Mouse (Mus musculus) forebrain, embryonic 16.5 days (tissue): Measurements from ENCODE around the gene Wars2. TPM values are rescaled to one million over a fixed set of nuclear protein-coding genes. Genes with fewer than 3 reads are reported as not detected.

ENCODE experiments used
- ATAC-seq: fragments of 200-750 bp; cut with Nextera tagmentation; 2 replicates; pipeline ENCODE4 v1.8.0; 2017; ENCODE audit warnings: mild to moderate bottlenecking, moderate library complexity
- H3K27ac ChIP-seq: fragments of 300-500 bp; sonication (generic); 2 replicates; pipeline ENCODE4 v1.5.1; 2014; ENCODE audit warnings: low read length, control low read depth
- H3K27me3 ChIP-seq: fragments of 300-500 bp; sonication (generic); replicated peaks from 2 replicates; pipeline ENCODE4 v1.6.1; 2014; ENCODE audit warnings: low read length; ENCODE audit not compliant: control insufficient read depth, insufficient read depth
- H3K36me3 ChIP-seq: fragments of 300-500 bp; sonication (generic); 2 replicates; pipeline ENCODE4 v1.6.1; 2014; ENCODE audit not compliant: control insufficient read depth, insufficient read depth
- H3K4me1 ChIP-seq: fragments of 300-500 bp; sonication (generic); replicated peaks from 2 replicates; pipeline ENCODE4 v1.6.1; 2014; ENCODE audit warnings: low read length; ENCODE audit not compliant: control insufficient read depth, insufficient read depth
- H3K4me2 ChIP-seq: fragments of 300-500 bp; sonication (generic); 2 replicates; pipeline ENCODE4 v1.6.1; 2014; ENCODE audit warnings: mild to moderate bottlenecking, low read length, control low read depth
- H3K4me3 ChIP-seq: fragments of 300-500 bp; sonication (generic); replicated peaks from 2 replicates; pipeline ENCODE4 v1.5.1; 2014; ENCODE audit warnings: mild to moderate bottlenecking, low read length, control low read depth
- H3K9ac ChIP-seq: fragments of 300-500 bp; sonication (generic); replicated peaks from 2 replicates; pipeline ENCODE4 v1.6.1; 2014; ENCODE audit warnings: low read depth, low read length, control low read depth
- H3K9me3 ChIP-seq: fragments of 300-500 bp; sonication (generic); 2 replicates; pipeline ENCODE4 v1.6.1; 2016; ENCODE audit warnings: low read length; ENCODE audit not compliant: control insufficient read depth
- WGBS: fragments of 180-500 bp; shearing (Covaris S2); extraction: QIAGEN DNeasy Blood & Tissue Kit; methylation state at CpG from one replicate; pipeline ENCODE4 v1.1.7; 2014; 5-methylcytosine and 5-hydroxymethylcytosine counted together
- polyA plus RNA-seq: library from polyadenylated mRNA; unstranded; fragments of >200 nt; fragmentation: Nextera tagmentation; extraction: Ambion mirVana; gene quantifications from 2 replicates; pipeline ENCODE4 v1.2.1, GENCODE M21; 2015

The Wars2 gene
- polyA plus RNA-seq, 1 experiment from 2014 or later, result 6.3 TPM

DNA sequence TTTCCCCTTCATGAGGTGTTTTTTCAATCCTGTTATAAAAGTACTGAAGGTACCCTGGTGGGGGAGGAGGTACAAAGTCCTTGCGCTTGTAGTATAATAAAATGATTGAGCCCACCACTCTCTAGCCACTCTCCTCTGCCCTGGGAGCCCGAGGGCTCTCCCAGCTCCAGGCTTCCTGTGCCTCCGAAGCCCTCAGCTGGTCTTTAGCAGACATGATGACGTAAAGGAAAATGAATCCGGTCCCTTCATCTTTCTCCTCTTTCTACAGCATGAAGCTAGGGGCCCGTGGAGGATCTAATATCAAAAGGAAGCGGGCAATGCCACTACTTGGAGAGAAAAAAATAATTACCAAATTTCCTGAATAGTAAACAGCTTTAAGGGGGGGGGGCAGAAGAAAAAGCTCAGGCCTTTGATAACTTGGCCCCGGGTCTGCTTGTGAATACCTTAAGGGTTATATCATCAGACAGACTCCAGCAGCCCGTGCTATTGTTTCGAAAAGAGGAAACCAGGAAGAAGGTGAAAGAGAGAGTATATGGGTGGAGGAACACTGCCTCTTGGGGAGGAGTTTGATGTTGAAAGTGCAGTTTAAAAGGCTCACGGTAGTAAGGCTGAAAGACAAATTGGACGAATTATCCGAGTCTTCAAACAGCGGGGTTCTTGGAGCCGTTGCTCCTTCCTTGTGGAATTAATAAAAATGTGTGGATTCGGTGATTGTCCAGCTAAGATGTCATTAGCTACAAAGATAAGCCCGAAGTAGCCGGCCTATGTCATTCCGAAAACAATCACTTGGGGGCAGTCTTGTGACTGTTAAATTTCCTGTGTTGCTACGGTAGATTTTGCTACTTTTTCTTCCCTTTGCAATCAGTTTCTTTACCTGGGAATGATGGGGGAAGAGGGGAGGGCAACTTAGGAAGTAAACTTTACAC is 92.8 kb downstream of the Wars2 start:
- Histone ChIP-seq H3K36me3 (no peaks in the 10 kb centered on the region), H3K4me2 (peak overlapping the region; percentile 28), H3K4me1 (peaks cover 7% of the 10 kb centered on the region), H3K9me3 (no peaks in the 10 kb centered on the region), H3K4me3 (peak overlapping the region; percentile 9; the same call in 1 of the 2 replicates), H3K27me3 (peaks cover 63% of the 10 kb centered on the region), H3K27ac (no peak overlapping the region), H3K9ac (no peak overlapping the region)
- 11% methylated on average over 20 of the region's 20 CpGs for WGBS
- no peak for ATAC-seq

DNA sequence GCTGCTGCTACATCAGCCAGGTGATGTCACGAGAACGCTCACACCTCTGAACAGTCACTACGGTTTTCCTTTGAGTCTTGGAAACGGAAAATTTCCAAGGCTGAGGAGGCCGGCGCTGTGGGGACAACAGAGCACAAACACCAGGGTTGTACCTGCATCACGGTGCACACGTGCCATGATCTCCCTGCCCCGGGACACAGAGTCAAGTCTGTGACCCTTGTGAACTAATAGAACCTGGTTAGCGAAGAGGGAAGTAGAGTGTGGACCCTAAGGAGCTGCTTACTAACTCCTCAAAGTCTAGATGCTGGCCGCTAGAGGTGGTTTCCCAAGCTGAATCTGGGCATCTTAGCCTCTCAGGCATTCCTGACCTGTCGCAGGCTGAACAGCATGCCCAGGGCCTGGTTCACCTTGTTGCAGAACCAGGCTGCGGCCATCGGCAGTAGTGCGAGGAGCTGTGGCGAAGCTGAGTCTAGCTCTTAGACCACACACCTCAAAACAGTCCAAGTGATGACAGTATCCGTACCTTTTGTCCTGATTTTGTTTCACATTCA is 93.5 kb downstream of the Wars2 start:
- H3K9ac ChIP-seq, result no peak overlapping the region
- WGBS, result 4% methylated on average over 17 of the region's 17 CpGs
- H3K4me1 ChIP-seq, result peaks cover 7% of the 10 kb centered on the region
- H3K4me3 ChIP-seq, result peak overlapping the region; percentile 9; the same call in 1 of the 2 replicates
- peaks cover 70% of the 10 kb centered on the region for H3K27me3 ChIP-seq
- H3K27ac ChIP-seq, result no peak overlapping the region
- no peaks in the 10 kb centered on the region for H3K9me3 ChIP-seq
- peak overlapping the region; percentile 28 for H3K4me2 ChIP-seq
- H3K36me3 ChIP-seq, result no peaks in the 10 kb centered on the region
- ATAC-seq, result peak; percentile 38; the same call in 1 of the 2 replicates

DNA sequence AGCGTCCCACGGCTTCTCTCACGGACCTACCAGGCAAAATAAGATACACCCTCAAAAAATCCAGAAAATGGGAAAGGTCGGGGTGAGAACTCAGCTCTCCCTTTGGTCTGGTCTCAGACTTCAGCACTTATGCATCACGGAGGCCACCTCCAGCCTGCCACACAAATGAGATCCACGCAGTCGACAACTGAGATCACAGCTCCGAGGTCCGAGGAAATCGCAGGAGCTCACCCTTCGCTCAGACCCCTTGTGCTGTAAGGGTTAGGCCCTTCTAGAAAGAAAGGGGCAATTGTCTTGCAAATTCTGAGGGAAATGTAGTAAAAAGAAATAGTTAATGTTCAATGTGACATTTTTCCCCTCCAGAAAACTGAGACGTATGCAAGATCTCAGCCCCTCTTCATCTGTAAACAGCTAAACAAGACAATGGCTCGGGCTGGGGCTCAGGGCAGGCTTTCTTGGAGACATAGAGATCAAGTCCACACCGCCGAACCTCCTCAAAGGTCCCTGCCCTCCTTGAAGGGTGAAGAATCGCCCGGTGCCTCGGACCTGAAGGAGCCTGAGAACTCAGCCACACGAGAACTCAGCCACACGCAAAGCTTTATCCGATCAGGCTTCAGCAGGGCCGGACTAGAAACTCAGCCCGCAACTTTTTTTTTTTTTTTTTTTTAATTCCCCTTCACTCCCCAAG is 94.4 kb downstream of the Wars2 start:
- Histone ChIP-seq H3K27ac (no peak overlapping the region), H3K9ac (no peak overlapping the region), H3K4me3 (no peak overlapping the region), H3K9me3 (no peaks in the 10 kb centered on the region), H3K36me3 (no peaks in the 10 kb centered on the region), H3K4me1 (peaks cover 7% of the 10 kb centered on the region), H3K27me3 (peaks cover 78% of the 10 kb centered on the region), H3K4me2 (no peak overlapping the region)
- 3% methylated on average over 23 of the region's 23 CpGs for WGBS
- no peak for ATAC-seq

DNA sequence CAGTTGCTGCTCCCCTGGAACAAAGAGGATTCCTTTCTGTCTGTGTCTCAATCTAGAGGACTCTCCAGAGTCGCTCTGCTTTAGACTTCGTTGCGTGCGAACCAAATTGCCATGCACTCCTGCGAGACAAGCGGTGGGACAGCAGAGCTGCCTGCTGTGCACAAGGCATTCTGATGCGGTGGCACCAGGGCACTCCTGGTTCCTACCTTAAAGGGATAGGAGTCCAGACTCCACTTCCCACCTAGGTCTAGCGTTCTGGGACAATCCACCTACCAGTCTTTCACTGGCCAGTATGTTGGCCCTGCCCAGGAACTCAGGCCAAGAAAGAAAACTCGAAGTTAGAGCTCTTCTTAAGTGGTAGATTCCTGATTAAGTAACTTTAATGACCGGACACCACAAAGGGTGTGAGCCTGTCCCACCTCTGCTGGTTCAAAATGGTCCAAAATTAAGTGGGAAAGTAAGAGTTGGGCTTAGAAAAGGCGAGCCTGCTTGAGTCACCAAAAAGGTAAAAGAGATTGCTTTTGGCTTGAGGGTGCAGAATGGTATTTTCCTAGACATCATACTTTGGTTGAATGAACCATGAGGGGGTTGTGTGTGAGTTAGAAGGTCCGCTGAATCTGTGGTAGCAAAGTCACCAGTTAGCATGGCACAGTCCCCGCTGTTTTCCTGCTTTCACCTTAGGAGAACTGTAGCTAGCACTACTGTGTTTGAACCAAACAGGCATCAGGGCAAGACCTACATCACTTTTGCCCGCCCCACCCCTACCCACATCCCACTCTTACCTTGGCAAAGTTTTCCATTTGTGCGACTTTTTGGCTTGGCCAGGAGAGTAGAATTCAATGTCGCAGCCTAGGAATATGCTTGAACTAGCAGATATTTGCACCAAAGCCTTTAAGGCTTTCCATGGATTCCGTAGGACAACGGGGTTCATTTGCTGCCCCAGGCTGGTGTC is 95.2 kb downstream of the Wars2 start:
- no peak overlapping the region for H3K4me2 ChIP-seq
- peaks cover 7% of the 10 kb centered on the region for H3K4me1 ChIP-seq
- no peaks in the 10 kb centered on the region for H3K36me3 ChIP-seq
- WGBS, result 4% methylated on average over 18 of the region's 18 CpGs
- H3K4me3 ChIP-seq, result no peak overlapping the region
- H3K9ac ChIP-seq, result no peak overlapping the region
- no peak overlapping the region for H3K27ac ChIP-seq
- H3K27me3 ChIP-seq, result peaks cover 84% of the 10 kb centered on the region
- no peak for ATAC-seq
- H3K9me3 ChIP-seq, result no peaks in the 10 kb centered on the region

DNA sequence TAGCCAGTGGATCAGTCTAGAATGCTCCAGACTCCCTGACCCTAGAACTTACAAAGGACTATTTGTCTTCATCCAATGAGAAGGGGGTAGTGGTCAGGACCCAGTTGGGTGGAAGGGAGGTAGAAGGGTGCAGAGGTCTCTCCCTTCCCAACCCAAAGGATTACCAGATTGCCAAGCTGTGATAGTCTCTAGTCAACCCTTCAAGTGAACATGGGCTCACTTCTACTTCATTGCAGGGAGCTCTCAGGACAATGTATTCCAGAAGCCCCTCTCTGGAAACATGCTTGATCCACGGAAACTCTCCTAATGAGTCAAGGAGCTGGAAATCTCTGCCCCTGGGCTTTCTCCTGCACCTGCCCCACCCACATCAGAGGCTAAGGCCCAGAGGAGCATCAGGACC is 97.8 kb downstream of the Wars2 start:
- Histone ChIP-seq H3K9ac (no peak overlapping the region), H3K27ac (no peak overlapping the region), H3K4me3 (no peak overlapping the region), H3K36me3 (no peaks in the 10 kb centered on the region), H3K9me3 (no peaks in the 10 kb centered on the region), H3K4me2 (no peak overlapping the region), H3K4me1 (peaks cover 7% of the 10 kb centered on the region), H3K27me3 (peaks cover 91% of the 10 kb centered on the region)
- 4% methylated on average over 1 of the region's 1 CpGs for WGBS
- no peak for ATAC-seq

DNA sequence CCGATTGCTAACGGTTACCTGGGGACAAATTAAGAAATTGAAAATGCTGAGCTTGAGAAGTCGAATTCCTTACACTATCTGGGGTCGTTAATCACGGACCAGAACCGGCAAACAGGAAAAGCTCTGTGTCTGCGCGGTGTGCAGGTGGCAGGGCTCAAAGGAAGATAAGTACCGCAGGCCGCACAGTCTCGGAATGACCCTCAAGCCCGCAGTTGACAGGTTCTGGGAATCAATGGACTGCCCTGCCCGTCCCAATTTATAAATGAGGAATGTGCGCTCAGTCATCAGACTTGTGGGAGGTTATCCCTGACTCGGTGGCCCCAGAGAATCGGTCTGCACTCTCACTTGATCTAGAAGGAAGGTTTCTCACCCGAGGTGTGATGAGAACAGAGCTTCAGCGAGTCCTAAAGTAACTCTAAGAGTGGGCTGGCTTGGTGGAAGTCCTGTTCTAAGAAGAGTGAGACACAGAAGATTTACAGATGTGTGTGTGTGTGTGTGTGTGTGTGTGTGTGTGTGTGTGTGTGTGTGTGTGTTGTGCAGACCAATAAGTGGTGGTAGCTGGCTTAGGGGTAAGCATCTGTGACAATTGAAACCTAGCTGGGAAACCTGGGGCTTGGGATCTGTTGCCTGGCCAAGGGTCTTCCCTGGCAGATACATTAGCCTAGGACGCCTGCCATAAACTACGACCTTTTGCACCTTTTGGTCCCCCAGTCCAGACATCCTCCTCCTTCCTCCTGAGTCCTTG is 98.6 kb downstream of the Wars2 start:
- no peak overlapping the region for H3K4me3 ChIP-seq
- H3K9ac ChIP-seq, result no peak overlapping the region
- ATAC-seq, result no peak
- no peak overlapping the region for H3K27ac ChIP-seq
- no peaks in the 10 kb centered on the region; the same call in 1 of the 2 replicates for H3K4me1 ChIP-seq
- H3K9me3 ChIP-seq, result no peaks in the 10 kb centered on the region
- WGBS, result under 1% methylated on average over 20 of the region's 20 CpGs
- no peaks in the 10 kb centered on the region for H3K36me3 ChIP-seq
- H3K4me2 ChIP-seq, result no peak overlapping the region
- H3K27me3 ChIP-seq, result peaks cover 91% of the 10 kb centered on the region

DNA sequence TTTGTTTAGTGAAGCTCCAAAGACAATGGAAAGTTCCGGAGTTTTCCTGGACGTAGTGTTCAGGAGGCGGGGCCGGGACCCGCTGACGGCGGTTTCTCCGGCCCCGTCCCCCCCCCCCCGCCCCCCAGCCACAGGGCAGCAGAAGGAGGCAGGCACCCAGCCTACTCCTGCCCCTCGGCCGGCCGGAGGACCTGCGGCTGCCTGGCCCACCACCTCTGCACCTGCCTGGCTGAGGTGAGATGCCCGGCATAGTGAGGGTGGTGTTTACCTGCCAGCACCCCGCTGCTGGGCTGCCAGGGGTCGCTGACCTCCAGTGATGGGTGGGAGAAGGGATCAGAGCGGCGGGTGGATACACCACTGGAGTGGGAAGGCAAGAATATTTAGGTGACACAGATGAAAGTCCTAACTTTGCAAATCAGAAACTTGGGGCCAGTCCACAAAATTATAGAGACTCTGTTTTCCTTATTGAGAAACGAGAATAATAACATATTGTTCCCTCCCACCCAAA is 99.4 kb downstream of the Wars2 start, which contains the start of gene Tbx15:
Tbx15 (plus strand) TSS at position 169 of the 508 bp plus-strand sequence.
- Histone ChIP-seq H3K27ac (no peak within 1 kb of the TSS), H3K9ac (no peak within 1 kb of the TSS), H3K27me3 (peaks cover 91% of the 10 kb centered on the region), H3K4me2 (peak within 1 kb of the TSS; percentile 22; the same call in 1 of the 2 replicates), H3K36me3 (no peaks in the 10 kb centered on the region), H3K4me3 (0 out of 2 replicates have a peak within 1 kb of the TSS, but pooled peaks have one; percentile 5), H3K9me3 (no peaks in the 10 kb centered on the region), H3K4me1 (no peaks in the 10 kb centered on the region; the same call in 1 of the 2 replicates)
- WGBS, result under 1% methylated on average over 12 of the region's 20 CpGs
- ATAC-seq, result no peak
